Mouse (Mus musculus): ENCODE measurements around the gene Lhfpl2. TPM values are rescaled to one million over a fixed set of nuclear protein-coding genes. Genes with fewer than 3 reads are reported as not detected.

The Lhfpl2 gene
- polyA plus RNA-seq, 1 experiment from 2014 or later: 21.0 TPM

DNA sequence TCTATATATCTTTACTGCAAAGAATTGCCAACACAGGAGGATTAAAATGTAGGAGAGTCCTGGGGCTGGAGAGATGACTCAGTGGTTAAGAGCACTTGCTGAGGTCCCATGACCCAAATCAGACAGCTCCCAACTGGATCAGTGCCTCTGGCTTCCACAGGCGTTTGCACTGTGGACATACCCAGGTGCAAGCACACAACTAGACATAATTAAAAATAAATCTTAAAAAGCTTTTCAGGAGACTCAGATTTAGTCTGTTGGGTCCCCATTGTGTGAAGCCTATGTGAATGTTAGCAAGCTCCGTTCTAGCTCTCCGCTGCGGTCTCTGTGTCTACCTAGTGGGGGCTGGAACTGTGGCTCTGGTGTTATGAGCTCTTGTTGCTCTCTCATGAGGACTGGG is 1.8 kb downstream of the Lhfpl2 start:
- peaks cover 83% of the 10 kb centered on the region for H3K27me3 ChIP-seq (ENCODE audit: poor library complexity, severe bottlenecking)
- 0 out of 2 replicates have a peak, but pooled peaks cover 5% of the 10 kb centered on the region for H3K36me3 ChIP-seq (replicated peaks)
- H3K27ac ChIP-seq: no peak overlapping the region
- no peak for DNase-seq (ENCODE audit: extremely low spot score, low spot score)
- 91% methylated on average over 4 of the region's 4 CpGs for WGBS
- H3K4me1 ChIP-seq: peaks cover 69% of the 10 kb centered on the region
- H3K4me3 ChIP-seq: 0 out of 2 replicates have a peak overlapping the region, but pooled peaks have one; percentile 88
- H3K9me3 ChIP-seq: no peaks in the 10 kb centered on the region

DNA sequence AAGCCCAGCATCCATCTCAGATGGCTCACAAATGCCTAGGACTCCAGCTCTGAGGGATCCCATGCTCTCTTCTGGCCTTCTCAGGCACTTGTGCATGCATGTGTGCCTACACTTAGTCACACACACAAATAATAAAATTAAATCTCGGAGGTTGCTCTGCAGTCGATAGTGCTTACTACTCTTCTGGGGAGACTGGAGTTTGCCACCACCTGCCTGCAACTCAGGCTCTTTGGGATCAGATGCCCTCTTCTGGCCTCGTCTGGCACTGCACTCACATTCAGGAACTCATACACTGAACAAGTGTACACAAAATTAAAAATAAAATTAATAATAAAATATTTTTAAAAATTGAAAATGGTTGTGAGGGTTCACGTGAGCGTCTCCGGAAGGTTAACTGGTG is 2.2 kb downstream of the Lhfpl2 start:
- Histone ChIP-seq H3K27ac (no peak overlapping the region), H3K36me3 (replicated peaks) (0 out of 2 replicates have a peak, but pooled peaks cover 5% of the 10 kb centered on the region), H3K4me3 (no peak overlapping the region), H3K4me1 (peaks cover 73% of the 10 kb centered on the region), H3K9me3 (no peaks in the 10 kb centered on the region), H3K27me3 (ENCODE audit: poor library complexity, severe bottlenecking) (peaks cover 87% of the 10 kb centered on the region)
- DNase-seq (ENCODE audit: extremely low spot score, low spot score): no peak
- 79% methylated on average over 6 of the region's 6 CpGs for WGBS

DNA sequence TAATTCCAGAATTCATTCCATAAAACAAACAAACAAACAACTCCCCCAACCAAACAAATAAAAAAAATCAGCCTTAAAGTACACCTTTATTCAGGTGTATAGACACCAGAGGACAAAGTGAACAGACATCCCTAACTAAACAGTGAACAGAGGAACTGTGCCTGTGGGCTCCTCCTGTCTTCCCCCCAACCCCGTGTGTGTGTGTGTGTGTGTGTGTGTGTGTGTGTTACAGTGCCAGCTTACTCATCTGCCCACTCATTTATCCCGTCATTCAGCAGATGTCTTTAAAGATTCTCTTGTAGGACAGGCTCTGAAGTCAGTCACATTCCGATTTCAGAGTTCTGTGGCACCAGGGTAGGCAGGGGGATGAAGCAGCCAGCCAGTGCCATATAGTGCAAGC is 2.9 kb downstream of the Lhfpl2 start:
- no peak for DNase-seq (ENCODE audit: extremely low spot score, low spot score)
- H3K27me3 ChIP-seq (ENCODE audit: poor library complexity, severe bottlenecking): peaks cover 87% of the 10 kb centered on the region
- WGBS: 84% methylated on average over 3 of the region's 3 CpGs

DNA sequence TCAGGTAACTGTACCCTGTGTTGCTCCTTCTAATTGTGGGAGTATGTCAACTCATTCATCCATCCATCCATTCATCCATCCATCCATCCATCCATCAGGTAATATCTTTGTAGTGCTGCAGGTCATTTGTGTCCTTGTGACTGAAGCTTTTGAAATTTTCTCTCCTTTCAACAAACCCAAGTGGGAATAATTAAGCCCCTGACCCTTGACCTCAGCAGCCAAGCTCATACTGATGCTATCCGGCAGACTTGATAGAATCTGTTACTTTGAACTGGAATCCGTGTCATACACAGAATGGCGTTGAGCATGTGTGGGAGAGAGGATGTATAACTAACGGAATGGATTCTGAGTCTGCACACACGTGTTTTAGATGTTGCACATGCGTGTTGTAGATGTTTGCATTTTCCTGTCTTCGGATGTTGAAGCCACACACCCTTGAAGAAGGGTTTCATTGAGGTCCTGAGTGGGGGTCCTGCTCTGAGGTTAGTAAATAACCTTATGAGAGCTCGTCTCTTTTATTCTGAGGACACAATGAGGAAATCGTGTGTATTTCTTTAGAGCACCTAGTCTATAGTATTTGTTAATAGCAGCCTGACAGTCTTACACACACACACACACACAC is 3.8 kb downstream of the Lhfpl2 start:
- Histone ChIP-seq H3K36me3 (replicated peaks) (0 out of 2 replicates have a peak, but pooled peaks cover 5% of the 10 kb centered on the region), H3K4me3 (no peak overlapping the region), H3K4me1 (peaks cover 89% of the 10 kb centered on the region), H3K9me3 (no peaks in the 10 kb centered on the region), H3K27me3 (ENCODE audit: poor library complexity, severe bottlenecking) (peaks cover 87% of the 10 kb centered on the region), H3K27ac (no peak overlapping the region)
- DNase-seq (ENCODE audit: extremely low spot score, low spot score): no peak
- WGBS: 58% methylated on average over 9 of the region's 9 CpGs

More for the DNA sequence above, 2.9 kb downstream of the Lhfpl2 start:
- no peak overlapping the region for H3K4me3 ChIP-seq
- H3K4me1 ChIP-seq: peaks cover 80% of the 10 kb centered on the region
- no peaks in the 10 kb centered on the region for H3K9me3 ChIP-seq
- H3K27ac ChIP-seq: no peak overlapping the region
- 0 out of 2 replicates have a peak, but pooled peaks cover 5% of the 10 kb centered on the region for H3K36me3 ChIP-seq (replicated peaks)

DNA sequence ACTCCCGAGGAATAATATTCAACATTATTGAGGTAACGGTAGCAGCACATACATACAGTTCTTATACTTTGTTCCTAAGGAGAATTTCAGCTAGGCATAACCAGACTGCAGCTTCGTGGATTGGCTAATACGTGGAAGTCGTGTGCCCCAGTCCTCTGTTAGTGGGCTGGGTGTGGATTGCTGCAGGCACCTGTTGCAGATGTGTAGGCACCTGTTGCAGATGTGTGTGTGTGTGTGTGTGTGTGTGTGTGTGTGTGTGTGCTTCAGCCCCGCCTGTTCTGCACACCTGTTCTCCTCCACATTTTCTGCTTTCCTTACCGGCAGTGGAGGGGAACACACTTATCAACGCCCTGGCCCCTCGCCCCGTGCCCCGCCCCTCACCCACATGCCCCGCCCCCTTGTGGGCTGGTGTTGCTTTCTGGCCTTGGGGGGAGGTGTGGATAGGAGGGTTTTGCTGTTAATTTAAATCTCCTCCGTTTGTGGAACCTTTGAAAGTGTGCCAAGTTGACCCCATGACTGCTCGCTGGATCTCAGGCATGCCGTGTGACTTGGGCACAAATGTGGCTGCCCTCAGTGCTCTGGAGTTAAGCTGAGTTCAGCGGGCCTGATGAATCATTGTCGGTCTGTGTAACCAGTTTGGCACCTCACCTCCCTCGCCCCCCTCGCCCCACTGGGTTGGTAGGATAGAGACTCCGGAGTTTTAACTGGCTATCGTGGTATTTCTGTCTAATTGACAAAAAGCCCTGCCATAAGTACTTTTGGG is 4.9 kb downstream of the Lhfpl2 start:
- peaks cover 88% of the 10 kb centered on the region for H3K4me1 ChIP-seq
- 18% methylated on average over 21 of the region's 21 CpGs for WGBS
- no peak for DNase-seq (ENCODE audit: extremely low spot score, low spot score)
- 0 out of 2 replicates have a peak, but pooled peaks cover 5% of the 10 kb centered on the region for H3K36me3 ChIP-seq (replicated peaks)
- peaks cover 92% of the 10 kb centered on the region for H3K27me3 ChIP-seq (ENCODE audit: poor library complexity, severe bottlenecking)
- H3K27ac ChIP-seq: peak overlapping the region; percentile 44; the same call in 1 of the 2 replicates
- no peaks in the 10 kb centered on the region for H3K9me3 ChIP-seq
- H3K4me3 ChIP-seq: peak overlapping the region; percentile 18

DNA sequence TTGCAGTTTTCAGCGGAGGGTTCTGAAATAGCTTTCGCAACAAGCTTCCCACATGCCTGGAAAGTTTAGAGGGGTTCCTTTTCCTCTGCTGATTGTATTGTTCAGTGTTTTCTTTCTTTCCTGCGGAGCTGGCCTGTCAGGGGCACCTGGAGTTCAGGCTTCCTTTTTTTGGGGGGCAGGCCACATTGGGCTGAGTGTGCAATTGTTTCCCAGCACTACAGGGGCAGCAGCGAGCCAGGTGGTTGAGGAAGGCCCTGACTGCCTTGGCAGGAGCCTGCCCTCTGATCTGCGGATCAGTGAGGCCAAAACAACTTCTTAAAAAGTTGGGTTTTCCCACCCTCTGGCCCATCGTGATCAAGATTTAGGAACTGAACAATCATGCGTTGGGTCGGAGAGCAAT is 5.6 kb downstream of the Lhfpl2 start:
- peaks cover 98% of the 10 kb centered on the region for H3K27me3 ChIP-seq (ENCODE audit: poor library complexity, severe bottlenecking)
- DNase-seq (ENCODE audit: extremely low spot score, low spot score): no peak
- H3K9me3 ChIP-seq: no peaks in the 10 kb centered on the region
- 36% methylated on average over 8 of the region's 8 CpGs for WGBS
- peak overlapping the region; percentile 18 for H3K4me3 ChIP-seq
- 0 out of 2 replicates have a peak, but pooled peaks cover 5% of the 10 kb centered on the region for H3K36me3 ChIP-seq (replicated peaks)
- H3K4me1 ChIP-seq: peaks cover 87% of the 10 kb centered on the region
- peak overlapping the region; percentile 44; the same call in 1 of the 2 replicates for H3K27ac ChIP-seq

DNA sequence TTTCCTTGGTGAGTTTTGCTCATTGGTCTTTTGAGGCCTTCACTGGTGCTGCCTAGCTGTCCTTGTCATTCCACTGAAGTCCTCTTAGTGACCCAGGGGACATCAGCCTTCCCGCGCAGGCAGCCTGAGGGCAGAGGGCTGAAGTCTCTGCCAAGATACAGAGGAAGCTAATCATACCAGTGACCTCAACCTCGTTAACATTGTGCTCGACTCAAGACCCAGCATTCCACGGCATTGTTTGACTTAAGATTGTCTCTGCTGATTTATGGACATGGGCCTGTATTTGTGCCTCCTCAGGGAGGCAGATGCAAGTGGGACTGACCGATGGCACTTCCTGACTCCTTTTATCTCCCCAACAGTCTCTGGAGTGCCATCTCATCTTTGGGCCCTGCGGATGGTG is 7.0 kb downstream of the Lhfpl2 start:
- peaks cover 87% of the 10 kb centered on the region for H3K4me1 ChIP-seq
- H3K9me3 ChIP-seq: no peaks in the 10 kb centered on the region
- H3K27me3 ChIP-seq (ENCODE audit: poor library complexity, severe bottlenecking): peaks cover 96% of the 10 kb centered on the region
- H3K4me3 ChIP-seq: no peak overlapping the region
- WGBS: 36% methylated on average over 7 of the region's 7 CpGs
- no peak overlapping the region for H3K27ac ChIP-seq
- DNase-seq (ENCODE audit: extremely low spot score, low spot score): no peak
- H3K36me3 ChIP-seq (replicated peaks): 0 out of 2 replicates have a peak, but pooled peaks cover 4% of the 10 kb centered on the region

DNA sequence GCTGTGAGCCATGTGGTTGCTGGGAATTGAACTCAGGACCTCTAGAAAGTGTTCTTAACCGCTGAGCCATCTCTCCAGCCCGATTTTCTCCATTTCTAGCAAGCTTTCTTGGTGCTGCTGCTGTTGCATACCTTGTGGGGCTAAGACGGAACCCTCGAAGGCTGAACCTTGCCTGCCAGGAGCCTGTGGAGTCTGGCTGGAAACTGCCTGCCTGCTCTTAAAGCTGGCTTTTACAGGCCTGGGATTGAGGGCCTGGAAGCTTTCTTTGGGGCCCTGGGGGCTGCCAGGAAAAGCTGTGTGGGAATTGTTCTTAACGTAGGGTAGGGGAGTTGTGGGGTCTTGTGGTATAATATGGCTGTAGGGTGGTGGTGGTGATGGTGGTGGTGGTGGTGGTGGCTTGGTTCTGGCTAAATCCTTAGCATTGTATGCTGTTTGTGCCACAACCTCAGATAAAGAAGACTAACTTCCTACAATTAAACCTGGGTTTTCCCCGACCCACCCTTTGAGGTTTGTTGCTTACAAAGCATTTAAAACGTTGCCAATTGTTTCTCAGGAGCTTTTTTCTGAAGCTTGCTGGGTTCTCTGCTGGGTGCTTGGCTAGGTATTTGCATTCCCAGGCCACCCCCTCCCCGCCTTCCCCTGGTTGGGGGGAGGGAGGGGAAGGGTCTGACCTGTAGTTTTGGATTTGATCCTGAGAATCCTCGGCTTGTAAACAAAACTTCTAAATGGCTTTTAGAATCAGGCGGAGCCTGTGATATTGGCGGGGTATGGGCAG is 7.9 kb downstream of the Lhfpl2 start:
- WGBS: 19% methylated on average over 11 of the region's 11 CpGs
- no peak for DNase-seq (ENCODE audit: extremely low spot score, low spot score)
- H3K36me3 ChIP-seq (replicated peaks): no peaks in the 10 kb centered on the region
- no peaks in the 10 kb centered on the region for H3K9me3 ChIP-seq
- H3K27me3 ChIP-seq (ENCODE audit: poor library complexity, severe bottlenecking): peaks cover 95% of the 10 kb centered on the region
- no peak overlapping the region for H3K4me3 ChIP-seq
- H3K4me1 ChIP-seq: peaks cover 96% of the 10 kb centered on the region
- H3K27ac ChIP-seq: 0 out of 2 replicates have a peak overlapping the region, but pooled peaks have one; percentile 51

DNA sequence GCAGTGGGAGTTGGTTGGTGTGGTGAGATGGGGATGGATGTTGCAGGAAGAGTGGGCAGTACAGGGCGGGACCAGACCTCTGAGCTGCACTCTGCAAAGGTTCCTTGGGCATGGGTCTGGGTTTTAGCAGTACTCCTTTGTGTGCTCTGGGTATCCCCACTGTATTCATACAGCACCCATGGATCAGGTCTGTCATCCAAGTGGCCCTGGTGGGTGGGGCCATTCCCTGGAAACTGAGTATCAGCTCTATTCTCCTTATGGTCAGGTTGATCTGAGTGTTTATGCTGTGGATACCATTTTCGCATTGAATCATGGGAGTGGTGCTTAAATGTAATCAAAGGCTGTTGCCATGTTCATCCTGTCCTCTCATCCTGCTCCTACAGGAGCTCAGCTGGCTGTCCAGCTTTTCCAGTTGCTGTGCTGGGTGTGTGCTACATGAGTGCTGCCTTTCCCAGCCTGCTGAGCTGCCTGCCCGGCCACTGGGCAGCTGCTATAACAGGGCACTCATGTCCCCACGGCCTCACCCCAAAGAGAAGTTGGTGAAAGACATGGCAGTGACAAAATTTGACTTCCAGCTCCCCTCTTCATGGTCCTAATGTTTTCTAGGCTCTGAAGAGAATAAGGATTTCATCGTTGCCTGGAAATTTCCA is 9.2 kb downstream of the Lhfpl2 start:
- Histone ChIP-seq H3K4me1 (peaks cover 94% of the 10 kb centered on the region), H3K27me3 (ENCODE audit: poor library complexity, severe bottlenecking) (peaks cover 95% of the 10 kb centered on the region)

DNA sequence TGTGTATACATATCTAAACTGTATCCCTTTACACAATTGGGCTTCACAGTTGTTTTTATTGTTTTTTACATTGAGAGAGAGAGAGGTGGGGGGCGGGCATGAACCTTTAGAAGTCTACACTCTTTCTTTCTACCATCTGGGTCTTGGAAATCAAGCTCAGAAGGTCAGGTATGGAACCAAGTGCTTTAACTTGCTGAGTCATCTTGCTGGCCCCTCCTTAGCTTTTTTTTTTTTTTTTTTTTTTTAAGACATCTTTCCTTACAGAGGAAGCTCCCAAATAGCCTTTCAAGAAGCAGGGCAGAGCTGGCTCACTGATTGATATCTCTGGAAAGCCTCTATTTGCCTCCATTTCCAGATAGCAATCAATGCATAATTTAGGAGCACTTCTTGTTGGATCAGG is 10.7 kb downstream of the Lhfpl2 start:
- DNase-seq (ENCODE audit: extremely low spot score, low spot score): no peak
- Histone ChIP-seq H3K4me3 (no peak overlapping the region), H3K27ac (no peak overlapping the region), H3K36me3 (replicated peaks) (peaks cover 9% of the 10 kb centered on the region; the same call in 1 of the 2 replicates), H3K27me3 (ENCODE audit: poor library complexity, severe bottlenecking) (peaks cover 95% of the 10 kb centered on the region), H3K9me3 (no peaks in the 10 kb centered on the region), H3K4me1 (peaks cover 94% of the 10 kb centered on the region)
- WGBS: 81% methylated on average over 1 of the region's 1 CpGs

More for the DNA sequence above, 9.2 kb downstream of the Lhfpl2 start:
- peaks cover 9% of the 10 kb centered on the region; the same call in 1 of the 2 replicates for H3K36me3 ChIP-seq (replicated peaks)
- no peak overlapping the region for H3K27ac ChIP-seq
- DNase-seq (ENCODE audit: extremely low spot score, low spot score): no peak
- no peak overlapping the region for H3K4me3 ChIP-seq
- H3K9me3 ChIP-seq: no peaks in the 10 kb centered on the region
- WGBS: 85% methylated on average over 5 of the region's 5 CpGs

DNA sequence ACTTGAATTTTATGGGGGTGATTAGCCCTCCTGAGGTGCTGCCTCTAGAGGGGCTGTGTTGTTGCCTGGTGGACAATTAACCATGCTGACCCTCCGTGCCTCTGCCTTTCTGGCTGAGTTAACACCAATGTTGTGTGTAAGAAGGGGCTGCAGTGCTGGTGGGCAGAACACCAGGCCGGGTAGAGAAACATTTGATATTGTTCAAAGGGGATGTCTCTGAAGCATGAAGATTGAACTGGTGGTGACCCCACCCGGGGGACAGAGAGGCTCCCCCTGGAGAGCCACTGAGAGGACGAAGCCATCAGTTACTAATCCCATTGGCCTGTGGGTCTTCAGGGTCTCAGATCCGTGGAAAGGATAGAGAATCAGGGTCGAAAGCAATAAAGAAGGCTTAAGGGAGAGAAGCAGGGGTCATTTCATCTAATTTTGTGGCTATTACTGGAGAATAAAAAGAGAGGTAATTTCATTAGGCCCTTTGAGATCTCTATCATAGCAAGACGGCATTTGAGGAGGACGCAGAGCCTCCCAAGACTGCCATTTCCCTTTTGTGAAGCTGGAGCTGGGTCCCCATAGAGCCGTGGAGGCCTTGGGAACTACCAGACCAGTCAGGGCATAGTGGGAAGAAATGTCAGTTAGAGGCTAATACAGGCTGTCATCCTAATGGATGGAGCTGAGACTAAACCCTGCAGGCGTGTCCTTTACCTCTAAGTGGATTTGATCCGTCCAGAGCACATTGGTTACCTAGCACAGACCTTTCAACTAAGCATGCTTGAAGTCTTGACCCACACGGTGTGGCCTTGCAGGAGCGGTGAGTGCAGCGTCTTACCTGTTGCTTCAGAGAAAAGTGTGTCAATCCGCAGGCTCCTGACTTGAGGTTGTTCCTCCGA is 12.1 kb downstream of the Lhfpl2 start:
- Histone ChIP-seq H3K27me3 (ENCODE audit: poor library complexity, severe bottlenecking) (peaks cover 95% of the 10 kb centered on the region), H3K36me3 (replicated peaks) (peaks cover 9% of the 10 kb centered on the region; the same call in 1 of the 2 replicates)

More for the DNA sequence above, 12.1 kb downstream of the Lhfpl2 start:
- WGBS: 30% methylated on average over 16 of the region's 16 CpGs
- no peak for DNase-seq (ENCODE audit: extremely low spot score, low spot score)
- no peak overlapping the region for H3K4me3 ChIP-seq
- H3K9me3 ChIP-seq: no peaks in the 10 kb centered on the region
- 0 out of 2 replicates have a peak overlapping the region, but pooled peaks have one; percentile 35 for H3K27ac ChIP-seq
- peaks cover 93% of the 10 kb centered on the region for H3K4me1 ChIP-seq
